Mouse (Mus musculus) midbrain, postnatal 0 days (tissue): Measurements from ENCODE around the gene Chrna7. TPM values are rescaled to one million over a fixed set of nuclear protein-coding genes. Genes with fewer than 3 reads are reported as not detected.

Experiments used
- ATAC-seq: fragments of 200-750 bp; cut with Nextera tagmentation; 2 replicates; pipeline ENCODE4 v1.8.0; 2017; ENCODE audit warnings: moderate number of reproducible peaks, mild to moderate bottlenecking, moderate TSS enrichment, moderate library complexity; ENCODE audit not compliant: low FRiP score
- DNase-seq: peaks from one replicate; pipeline ENCODE4 v3.0.0-alpha.2; 2015; ENCODE audit warnings: low spot score
- H3K27ac ChIP-seq: fragments of 300-500 bp; sonication (generic); 2 replicates; pipeline ENCODE4 v1.5.1; 2014; ENCODE audit warnings: low read depth, mild to moderate bottlenecking, low read length, mixed read lengths
- H3K27me3 ChIP-seq: fragments of 300-500 bp; sonication (generic); 2 replicates; pipeline ENCODE4 v1.6.1; 2014; ENCODE audit warnings: low read length, control low read depth, mixed read lengths; ENCODE audit not compliant: insufficient read depth
- H3K36me3 ChIP-seq: fragments of 300-500 bp; sonication (generic); 2 replicates; pipeline ENCODE4 v1.6.1; 2014; ENCODE audit warnings: low read length, control low read depth, mixed read lengths; ENCODE audit not compliant: insufficient read depth
- H3K4me1 ChIP-seq: fragments of 300-500 bp; sonication (generic); 2 replicates; pipeline ENCODE4 v1.6.1; 2014; ENCODE audit warnings: mild to moderate bottlenecking, control low read depth, antibody characterized with exemption, low read length, mixed read lengths; ENCODE audit not compliant: insufficient read depth
- H3K4me2 ChIP-seq: fragments of 300-500 bp; sonication (generic); 2 replicates; pipeline ENCODE4 v1.6.1; 2014; ENCODE audit warnings: low read depth, mild to moderate bottlenecking, low read length, mixed read lengths; ENCODE audit not compliant: poor library complexity, severe bottlenecking
- H3K4me3 ChIP-seq: fragments of 300-500 bp; sonication (generic); 2 replicates; pipeline ENCODE4 v1.5.1; 2014; ENCODE audit warnings: low read depth, mild to moderate bottlenecking, low read length, moderate library complexity
- H3K9ac ChIP-seq: fragments of 300-500 bp; sonication (generic); replicated peaks from 2 replicates; pipeline ENCODE4 v1.6.1; 2014; ENCODE audit warnings: mild to moderate bottlenecking, low read length, moderate library complexity, mixed read lengths; ENCODE audit not compliant: poor library complexity, severe bottlenecking
- H3K9me3 ChIP-seq: fragments of 300-500 bp; sonication (generic); 2 replicates; pipeline ENCODE4 v1.6.1; 2016; ENCODE audit warnings: low read length, control low read depth
- CTCF ChIP-seq: IDR thresholded peaks from 2 replicates; pipeline ENCODE4 v1.5.1; 2016; ENCODE audit warnings: antibody characterized with exemption, mild to moderate bottlenecking
- WGBS: fragments of 180-500 bp; shearing (Covaris S2); extraction: QIAGEN DNeasy Blood & Tissue Kit; methylation state at CpG from one replicate; pipeline ENCODE4 v1.1.7; 2014; 5-methylcytosine and 5-hydroxymethylcytosine counted together
- polyA plus RNA-seq: library from polyadenylated mRNA; unstranded; fragments of >200 nt; fragmentation: Nextera tagmentation; extraction: Ambion mirVana; gene quantifications from 2 replicates; pipeline ENCODE4 v1.2.1, GENCODE M21; 2015
- total RNA-seq: library from RNA; depleted of rRNA; stranded (reverse); fragments of >200 nt; gene quantifications from 2 replicates; pipeline ENCODE4 v1.2.3, GENCODE M21; 2014

Chrna7 gene
- total and polyA plus RNA-seq, 2 experiments from 2014 or later = 7.3 to 31.2 TPM

- ATAC-seq = no peak
- Histone ChIP-seq H3K4me3 (no peak overlapping the region), H3K4me1 (no peaks in the 10 kb centered on the region), H3K36me3 (no peaks in the 10 kb centered on the region), H3K27ac (no peak overlapping the region), H3K27me3 (no peaks in the 10 kb centered on the region), H3K9me3 (no peaks in the 10 kb centered on the region), H3K4me2 (no peak overlapping the region), H3K9ac (no peak overlapping the region)
- TF ChIP-seq CTCF = no peak
- WGBS = 10% methylated on average over 4 of the region's 4 CpGs
- DNase-seq = no peak
These were observed 2.9 kb downstream of the Chrna7 start for GRCm38 (mm10) chr7:63209501-63209900.

DNA sequence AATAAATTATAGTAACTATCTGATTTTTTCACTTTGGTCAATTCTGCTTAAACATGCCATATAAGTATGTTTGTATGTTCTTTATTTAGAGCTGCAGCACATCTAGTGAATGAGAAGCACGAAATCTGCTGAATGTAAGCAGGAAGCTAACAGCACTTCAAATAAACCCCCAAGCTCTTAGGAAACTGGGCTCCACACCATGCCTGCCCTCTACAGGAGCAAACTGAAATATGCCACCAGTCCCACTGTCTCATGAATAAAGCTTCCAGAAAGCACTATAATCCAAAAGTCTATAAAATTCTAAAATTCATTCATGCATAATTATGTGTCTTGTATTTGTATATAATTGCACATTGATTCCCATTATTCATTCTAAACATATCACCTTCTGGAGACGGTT, 5.2 kb downstream of the Chrna7 start:
- TF ChIP-seq CTCF = peak; percentile 70
- Histone ChIP-seq H3K9ac (no peak overlapping the region), H3K27me3 (no peaks in the 10 kb centered on the region), H3K4me2 (no peak overlapping the region), H3K36me3 (no peaks in the 10 kb centered on the region), H3K4me3 (no peak overlapping the region), H3K9me3 (no peaks in the 10 kb centered on the region), H3K27ac (no peak overlapping the region), H3K4me1 (no peaks in the 10 kb centered on the region)
- ATAC-seq (no peak), DNase-seq (peak; percentile 61)
- WGBS = 57% methylated on average over 2 of the region's 2 CpGs

GRCm38 (mm10) chr7:63195560-63195959, 16.8 kb downstream of the Chrna7 start:
- no peak overlapping the region for H3K9ac ChIP-seq
- no peak overlapping the region for H3K27ac ChIP-seq
- H3K9me3 ChIP-seq = no peaks in the 10 kb centered on the region
- TF ChIP-seq CTCF = no peak
- no peaks in the 10 kb centered on the region for H3K27me3 ChIP-seq
- H3K36me3 ChIP-seq = no peaks in the 10 kb centered on the region
- H3K4me1 ChIP-seq = no peaks in the 10 kb centered on the region
- DNase-seq (no peak), ATAC-seq (no peak)
- no peak overlapping the region for H3K4me2 ChIP-seq
- 37% methylated on average over 2 of the region's 2 CpGs for WGBS
- H3K4me3 ChIP-seq = no peak overlapping the region

DNA sequence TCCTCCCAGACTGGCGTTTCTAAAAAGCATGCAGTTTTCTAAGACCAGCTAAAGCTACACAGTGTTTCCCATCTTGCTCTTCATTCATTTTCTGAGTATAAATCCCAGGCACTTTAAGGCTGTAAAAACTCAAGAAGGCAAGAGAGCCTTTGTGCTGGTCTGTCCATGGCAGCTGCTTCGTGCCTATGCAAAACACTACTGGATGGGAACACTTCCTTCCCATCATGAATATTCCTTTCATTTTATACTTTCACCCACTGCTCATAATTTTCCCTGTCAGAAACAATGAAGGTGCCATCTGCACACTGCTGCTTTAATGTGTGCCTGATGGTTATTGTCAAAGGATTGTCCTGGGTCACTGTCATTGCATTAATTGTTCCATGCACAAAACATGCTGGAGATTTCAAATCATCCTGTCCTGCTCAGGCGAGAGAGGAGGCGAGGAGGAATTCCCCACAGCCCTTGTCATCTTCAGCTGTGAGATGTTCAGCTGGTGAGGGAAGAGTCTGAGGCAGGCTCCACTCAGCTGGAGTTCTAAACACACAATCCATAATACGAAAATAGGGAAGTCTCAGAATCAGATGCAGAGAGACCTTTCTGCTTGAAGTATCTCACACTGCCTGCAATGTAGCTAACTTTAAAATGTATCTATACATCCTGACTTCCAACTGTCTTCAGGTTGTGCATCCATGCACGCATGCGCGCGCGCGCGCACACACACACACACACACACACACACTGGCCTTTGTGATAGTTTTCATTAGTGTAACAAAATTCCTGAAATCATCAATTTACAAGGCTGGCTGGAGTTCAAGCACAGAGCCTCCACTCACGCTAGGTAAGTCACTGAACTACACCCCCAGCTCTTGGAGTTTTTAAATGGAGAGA, 22.5 kb downstream of the Chrna7 start:
- H3K27me3 ChIP-seq = no peaks in the 10 kb centered on the region
- ATAC-seq (no peak), DNase-seq (peak; percentile 8)
- H3K4me2 ChIP-seq = no peak overlapping the region
- no peaks in the 10 kb centered on the region for H3K4me1 ChIP-seq
- H3K4me3 ChIP-seq = no peak overlapping the region
- 74% methylated on average over 13 of the region's 13 CpGs for WGBS
- TF ChIP-seq CTCF = no peak
- H3K36me3 ChIP-seq = no peaks in the 10 kb centered on the region
- H3K27ac ChIP-seq = peak overlapping the region; percentile 19; the same call in 1 of the 2 replicates
- no peak overlapping the region for H3K9ac ChIP-seq
- H3K9me3 ChIP-seq = no peaks in the 10 kb centered on the region

DNA sequence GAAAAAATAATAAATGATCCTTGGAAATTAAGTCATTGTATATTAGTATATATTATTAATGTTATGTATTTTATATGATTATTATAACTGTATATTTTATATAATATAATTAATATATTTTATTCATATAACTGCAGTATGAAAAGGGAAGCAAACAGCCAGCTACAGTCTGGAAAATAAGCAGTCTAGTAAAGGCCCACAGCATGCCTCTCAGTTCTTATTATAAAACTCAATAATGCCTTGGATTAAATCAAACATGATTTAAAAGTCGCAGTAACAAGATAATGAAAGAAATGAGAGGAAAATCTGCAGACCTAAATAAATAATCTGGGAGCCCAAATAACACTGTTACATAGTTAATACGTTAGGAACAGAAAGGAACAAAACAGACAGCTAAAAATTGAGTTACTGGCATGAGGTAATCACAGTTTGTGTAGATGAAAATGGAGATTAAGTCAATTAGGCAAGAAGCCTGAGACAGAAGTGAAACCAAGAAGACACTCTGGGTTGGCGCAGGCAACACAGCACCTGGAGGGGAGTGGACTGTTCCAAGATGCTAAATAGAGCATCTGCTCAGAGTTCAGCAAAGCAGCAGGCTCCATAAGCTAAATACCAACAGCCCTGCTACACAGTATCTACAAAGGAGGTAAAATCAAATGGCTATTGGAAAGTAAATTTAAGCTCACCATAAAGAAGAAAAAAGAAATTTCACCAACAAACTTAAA, 42.1 kb downstream of the Chrna7 start:
- WGBS = 71% methylated on average over 3 of the region's 3 CpGs
- Histone ChIP-seq H3K4me3 (no peak overlapping the region), H3K27ac (no peak overlapping the region), H3K9me3 (no peaks in the 10 kb centered on the region), H3K4me1 (no peaks in the 10 kb centered on the region), H3K4me2 (no peak overlapping the region), H3K27me3 (no peaks in the 10 kb centered on the region), H3K36me3 (no peaks in the 10 kb centered on the region), H3K9ac (no peak overlapping the region)
- ATAC-seq = no peak
- peak; percentile 68 for DNase-seq
- TF ChIP-seq CTCF = no peak

GRCm38 (mm10) chr7:63164617-63165016, 47.8 kb downstream of the Chrna7 start:
- no peak for TF ChIP-seq CTCF
- no peaks in the 10 kb centered on the region for H3K4me1 ChIP-seq
- no peaks in the 10 kb centered on the region for H3K36me3 ChIP-seq
- no peak overlapping the region for H3K27ac ChIP-seq
- ATAC-seq = no peak
- H3K9ac ChIP-seq = no peak overlapping the region
- no peaks in the 10 kb centered on the region for H3K9me3 ChIP-seq
- DNase-seq = no peak
- H3K27me3 ChIP-seq = no peaks in the 10 kb centered on the region
- no peak overlapping the region for H3K4me3 ChIP-seq
- WGBS = 93% methylated on average over 3 of the region's 3 CpGs
- H3K4me2 ChIP-seq = no peak overlapping the region
